Mouse (Mus musculus): ENCODE measurements around the gene Mllt6. TPM values are rescaled to one million over a fixed set of nuclear protein-coding genes. Genes with fewer than 3 reads are reported as not detected.
"Not testable (repeated sequence)": the region's sequence is repeated elsewhere in the genome, so short reads cannot be mapped to it uniquely, and the experiment has no call there.

The Mllt6 gene
- total RNA-seq, 4 experiments from 2014 or later, result 53.1 to 99.4 (median 71.8) TPM

DNA sequence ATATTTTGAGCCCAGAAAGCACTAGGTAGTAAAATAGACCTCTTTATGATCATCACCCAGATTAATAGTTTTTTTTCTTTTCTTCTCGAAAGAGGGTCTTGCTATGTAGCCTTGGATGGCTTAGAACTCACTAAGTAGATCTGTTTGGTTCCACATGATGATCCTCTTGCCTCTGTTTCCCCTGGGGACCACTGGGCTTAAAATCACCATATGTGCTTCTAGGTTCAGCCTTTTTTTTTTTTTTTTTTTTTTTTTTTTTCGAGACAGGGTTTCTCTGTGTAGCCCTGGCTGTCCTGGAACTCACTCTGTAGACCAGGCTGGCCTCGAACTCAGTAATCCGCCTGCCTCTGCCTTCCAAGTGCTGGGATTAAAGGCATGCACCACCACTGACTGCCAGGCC is 14.7 kb upstream of the Mllt6 start:
- DNase-seq, result not testable (repeated sequence)

DNA sequence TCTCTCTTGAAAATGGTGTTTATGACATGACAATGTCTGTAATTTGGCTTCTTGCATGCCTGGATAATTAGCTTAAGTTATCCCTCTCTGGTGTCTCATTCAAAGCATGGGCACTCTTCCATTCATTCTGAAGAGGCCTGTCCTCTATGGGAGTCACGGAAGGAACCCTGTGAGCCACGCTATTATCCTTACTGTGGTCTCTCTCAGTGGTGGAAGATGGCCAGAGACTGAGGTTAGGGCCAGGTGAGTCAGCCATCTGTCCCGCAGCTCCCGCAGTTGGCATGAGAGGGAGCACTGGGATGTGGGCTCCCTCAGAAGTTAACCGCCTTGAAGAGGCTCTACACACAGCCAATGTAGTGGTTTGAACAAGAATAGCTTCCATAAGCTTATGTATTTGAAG is 12.9 kb upstream of the Mllt6 start:
- DNase-seq, result no peak

DNA sequence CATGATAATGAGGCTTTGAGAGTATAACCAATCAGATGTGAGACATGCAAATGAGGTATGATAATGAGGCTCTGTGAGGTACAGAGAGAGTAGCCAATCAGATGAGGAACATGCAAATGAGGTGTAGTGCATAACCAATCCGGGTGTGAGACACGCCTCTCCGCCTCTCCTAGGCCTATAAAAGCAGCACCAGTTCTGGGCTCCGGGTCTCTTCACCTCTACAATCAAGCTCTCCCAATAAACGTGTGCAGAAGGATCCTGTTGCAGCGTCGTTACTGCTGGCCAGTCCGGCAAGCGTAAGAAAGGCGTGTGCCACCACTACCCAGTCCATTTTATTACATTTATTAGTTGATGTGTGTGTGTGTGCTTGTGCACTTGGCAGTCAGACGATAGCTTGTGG is 9.8 kb upstream of the Mllt6 start:
- not testable (repeated sequence) for DNase-seq

DNA sequence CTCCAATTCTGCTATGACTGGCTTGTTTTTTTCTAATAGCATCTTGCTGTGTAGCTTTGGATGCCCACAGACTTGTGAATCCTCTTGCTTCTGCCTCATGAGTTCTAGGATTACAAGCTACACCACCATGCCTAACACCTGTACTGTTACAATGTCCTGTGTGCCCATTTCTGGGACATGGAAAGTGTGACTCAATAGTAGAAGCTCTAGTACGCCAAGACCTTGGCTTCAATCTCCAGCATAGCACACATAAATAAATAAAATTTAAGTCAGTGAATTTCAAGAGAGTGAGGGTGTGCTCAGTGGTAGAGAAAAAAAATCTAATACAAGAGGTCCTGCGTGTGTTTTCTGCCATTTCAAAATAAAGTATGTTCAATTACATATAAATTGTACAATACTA is 9.0 kb upstream of the Mllt6 start:
- no peak for DNase-seq

DNA sequence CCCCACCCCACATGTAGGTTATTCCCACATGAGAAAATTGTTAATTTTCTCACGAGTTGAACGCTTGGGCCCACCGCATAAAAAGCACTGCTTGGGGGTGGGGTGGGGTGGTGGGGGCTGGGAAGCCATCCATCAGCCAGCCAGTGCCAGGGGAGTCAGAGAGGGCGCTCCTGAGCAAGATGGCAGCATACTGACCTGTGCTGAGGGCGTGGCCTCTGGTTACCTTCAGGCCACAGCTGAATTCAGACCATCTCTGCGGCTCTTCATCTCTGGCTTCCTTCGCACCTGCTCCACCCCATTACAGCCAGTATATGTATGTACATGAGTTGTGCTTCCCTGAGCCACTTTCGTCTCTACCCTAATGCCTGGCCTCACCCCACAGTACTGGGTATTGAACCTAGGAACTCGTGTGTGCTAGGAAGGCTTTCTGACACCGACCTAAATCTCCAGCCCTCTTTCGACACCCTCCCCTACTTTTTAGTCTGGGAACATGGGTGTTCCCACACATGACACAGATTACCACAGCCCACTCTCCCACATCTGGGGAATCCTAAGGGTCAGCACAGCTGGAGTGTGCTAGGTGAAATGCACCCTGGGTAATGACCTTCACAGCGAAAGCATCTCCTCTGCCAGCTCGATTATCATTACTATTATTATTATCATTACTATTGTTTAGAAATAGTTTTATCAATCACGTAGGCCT is 6.8 kb upstream of the Mllt6 start:
- DNase-seq, result no peak

DNA sequence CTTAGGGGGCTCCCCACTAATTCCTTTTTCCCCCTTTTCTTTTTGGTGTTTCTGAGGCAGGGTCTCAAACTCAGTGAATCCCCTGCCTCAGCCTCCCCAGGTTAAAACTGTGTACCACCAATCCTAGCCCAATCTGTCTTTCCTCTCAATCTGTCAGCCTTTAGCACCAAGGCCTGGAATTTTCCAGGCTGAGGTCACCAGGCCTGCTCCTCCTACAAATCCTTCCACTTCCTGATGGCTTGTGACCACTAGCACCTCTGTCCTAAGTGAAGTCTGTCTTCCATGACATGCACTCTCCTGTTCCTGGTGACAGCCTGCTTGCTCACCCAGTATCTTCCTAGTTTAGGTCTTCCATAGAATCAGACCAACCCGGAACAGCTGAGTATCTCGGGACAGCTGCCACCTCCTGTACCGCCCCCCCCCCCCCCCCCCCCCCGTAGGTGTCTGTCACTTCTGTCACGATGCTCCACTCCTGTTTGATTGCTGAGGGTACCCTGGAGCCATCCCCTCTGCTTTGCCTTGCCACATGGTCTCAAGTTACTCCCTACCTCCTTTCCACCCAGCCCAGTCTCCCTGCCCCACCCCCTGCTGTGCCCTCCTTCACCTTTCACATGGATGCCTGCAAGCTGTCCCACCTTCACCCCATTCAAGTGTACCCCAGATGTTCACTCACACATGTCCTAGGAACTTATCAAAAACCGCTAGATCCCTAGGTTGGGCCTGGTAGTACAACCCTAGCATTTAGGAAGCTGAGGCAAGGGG is 5.8 kb upstream of the Mllt6 start:
- DNase-seq, result no peak

DNA sequence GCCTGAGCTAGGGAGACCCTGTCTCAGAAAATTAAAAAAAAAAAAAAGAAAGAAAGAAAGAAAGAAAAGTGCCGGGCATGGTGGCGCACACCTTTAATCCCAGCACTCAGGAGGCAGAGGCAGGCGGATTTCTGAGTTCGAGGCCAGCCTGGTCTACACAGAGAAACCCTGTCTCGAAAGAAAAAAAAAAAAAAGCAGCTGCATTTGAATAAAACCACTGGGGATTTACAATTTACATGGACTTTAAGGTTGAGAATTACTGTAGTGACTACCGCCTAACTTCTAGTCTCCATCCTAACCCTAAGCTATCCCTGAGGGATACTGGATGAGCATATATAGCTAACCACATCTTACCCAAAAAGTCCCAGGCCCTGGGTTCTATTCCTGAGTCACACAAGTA is 5.2 kb upstream of the Mllt6 start:
- not testable (repeated sequence) for DNase-seq

DNA sequence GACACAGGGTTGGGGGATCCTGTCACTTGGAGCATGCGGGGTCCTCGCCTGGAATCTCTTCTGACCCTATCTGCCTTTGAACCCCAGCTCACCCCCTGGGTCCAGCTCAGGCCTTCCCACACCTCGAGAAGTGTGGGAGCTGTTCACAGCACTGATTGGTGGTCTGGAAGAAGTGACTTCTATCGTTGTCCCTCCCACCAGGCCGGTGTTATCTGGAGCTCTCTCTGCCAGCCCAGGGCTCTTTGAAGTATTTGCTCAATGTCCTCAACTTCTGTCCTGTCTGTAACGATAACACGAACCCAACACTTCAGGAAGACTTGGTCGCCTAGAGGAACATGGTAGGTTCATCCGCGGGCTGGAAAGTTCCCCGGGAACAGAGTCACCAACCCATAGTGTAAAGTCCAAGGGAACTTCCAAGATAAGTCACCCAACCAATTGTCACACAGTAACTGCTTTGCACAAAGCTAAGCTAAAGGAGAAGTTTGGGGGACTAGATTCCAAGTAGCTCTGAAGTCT is 4.4 kb upstream of the Mllt6 start:
- DNase-seq, result no peak

DNA sequence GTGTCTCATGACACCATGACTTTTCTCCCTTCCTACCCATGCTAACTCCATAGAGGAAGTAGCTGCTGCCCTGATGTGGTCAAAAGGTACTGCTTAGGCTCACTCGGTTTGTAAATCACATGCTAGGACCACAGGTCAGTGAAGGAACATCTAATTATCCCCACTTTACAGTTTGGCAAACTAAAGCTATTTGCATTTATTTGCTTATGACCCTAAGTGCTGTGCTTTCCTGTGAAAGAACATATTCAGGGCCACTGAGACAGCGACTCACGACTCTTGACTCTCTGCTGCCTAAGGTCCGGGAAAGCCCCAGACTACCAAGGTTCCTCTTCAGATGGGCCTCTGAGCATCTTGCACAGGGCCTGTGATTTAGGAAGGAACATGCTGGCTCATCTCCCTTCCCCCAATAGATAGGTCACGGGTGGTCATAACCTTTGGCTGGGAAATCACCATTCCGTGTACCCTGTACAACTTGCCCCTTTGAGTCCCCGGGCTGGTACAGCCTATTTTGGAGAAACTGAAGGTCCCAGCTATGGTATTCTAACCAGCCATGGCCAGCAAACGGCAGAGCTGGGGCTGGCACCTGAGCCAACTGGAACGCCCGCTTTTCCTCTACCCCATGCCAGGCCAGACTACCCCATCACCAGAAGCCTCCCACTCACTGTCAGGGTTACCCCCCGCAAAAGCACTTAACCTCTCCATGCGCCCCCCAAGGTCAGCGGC is 3.8 kb upstream of the Mllt6 start:
- DNase-seq, result no peak

DNA sequence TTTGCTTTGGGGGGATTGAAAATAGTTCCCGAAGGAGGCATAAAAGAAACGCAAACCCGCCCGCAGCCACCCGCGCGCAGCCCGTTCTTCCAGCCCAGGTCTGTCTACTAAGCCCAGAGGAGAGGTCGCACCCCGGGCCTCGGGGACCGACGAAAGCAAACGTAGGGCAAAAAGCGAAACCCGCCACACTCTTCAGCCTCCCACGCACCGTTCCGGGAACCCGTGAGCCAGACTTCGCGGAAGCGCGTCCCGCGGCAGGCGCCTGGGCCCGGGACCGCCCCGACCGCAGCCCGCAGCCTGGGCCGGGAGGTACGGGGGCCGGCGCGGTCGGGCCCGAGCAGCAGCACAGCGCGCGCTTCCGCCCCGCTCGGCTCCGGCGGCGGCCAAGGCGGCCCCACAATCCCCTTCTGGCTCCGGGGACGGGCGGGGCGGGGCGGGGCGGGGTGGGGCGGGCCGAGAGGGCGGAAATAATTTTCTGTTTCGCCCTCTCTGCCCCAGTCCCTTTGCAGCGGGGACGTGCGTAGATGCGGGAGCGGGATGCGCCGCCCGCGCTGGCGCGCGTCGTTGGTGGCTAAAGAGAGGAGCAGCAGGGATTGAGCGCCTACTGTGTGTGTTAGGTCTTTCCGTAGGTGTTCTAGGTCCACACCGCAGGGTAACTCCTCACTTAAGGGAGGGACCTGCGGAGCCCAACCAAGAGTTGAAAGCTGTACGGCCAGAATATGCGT is 3.1 kb upstream of the Mllt6 start:
- no peak for DNase-seq

DNA sequence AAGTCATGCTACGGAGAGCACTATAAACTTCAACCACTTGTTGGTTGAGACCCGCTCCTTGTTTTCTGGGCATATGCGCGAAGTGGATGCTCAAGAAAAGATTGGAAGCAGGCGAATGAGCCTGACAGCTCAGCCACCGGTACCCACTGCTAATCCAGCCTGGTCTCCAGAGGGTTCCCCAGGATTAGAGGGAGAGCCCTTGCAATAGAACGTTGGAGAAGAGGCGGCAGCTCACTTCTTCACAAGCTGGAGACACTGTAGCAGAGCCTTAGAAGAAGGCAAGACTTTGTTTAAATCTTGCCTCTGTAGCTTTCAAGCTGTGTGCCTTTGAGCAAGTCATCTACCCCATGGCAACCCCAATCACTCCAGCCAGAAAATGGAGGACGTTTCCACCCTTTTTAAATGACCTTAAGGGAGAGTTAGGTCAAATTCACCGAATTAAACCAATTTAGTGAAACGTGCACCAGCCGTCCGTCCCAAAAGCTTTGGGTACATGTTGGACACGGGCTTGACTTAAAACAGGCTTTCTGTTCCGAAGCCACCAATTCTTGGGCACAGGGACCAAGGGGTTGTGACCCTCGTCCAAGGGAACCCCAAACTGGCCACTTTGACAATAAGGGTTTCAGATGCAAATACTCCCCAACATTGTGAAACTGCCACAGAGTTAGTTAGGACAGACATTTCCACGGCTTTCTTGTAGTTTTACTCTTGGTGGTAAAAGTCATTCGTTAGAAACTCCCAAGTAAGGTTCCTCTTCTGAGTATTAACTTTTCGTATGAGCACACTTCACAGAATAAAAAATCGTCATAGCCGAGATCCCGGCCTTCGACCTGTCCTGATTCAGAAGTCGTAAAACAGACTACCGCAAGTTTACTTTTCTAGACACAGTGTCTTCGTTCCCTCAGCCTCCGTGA is 2.2 kb upstream of the Mllt6 start:
- no peak for DNase-seq

DNA sequence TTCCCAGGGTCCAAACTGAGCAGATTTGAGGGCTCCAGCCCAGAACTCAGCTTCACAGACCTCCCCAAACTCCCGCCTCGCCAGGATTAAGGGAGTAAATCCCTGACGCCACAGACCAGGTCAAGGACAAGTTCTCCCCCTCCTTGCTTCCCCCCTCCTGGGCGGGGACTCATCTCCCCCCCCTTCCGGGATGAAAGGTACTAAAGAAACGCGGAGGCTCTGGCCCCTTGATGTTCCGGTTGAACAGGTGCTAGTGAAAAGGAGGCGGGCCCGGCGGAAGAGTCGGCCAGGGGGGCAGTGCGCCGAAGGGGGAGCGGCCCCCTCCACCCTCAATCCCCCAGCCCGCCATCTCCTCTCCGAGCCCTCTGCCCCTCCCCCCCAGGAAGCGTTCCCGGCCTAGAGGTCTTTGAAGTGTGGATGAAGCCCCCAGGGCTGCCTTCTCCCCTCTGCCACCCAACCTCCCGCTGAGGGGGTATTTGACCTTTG is 1.5 kb upstream of the Mllt6 start:
- peak; percentile 80 for DNase-seq

DNA sequence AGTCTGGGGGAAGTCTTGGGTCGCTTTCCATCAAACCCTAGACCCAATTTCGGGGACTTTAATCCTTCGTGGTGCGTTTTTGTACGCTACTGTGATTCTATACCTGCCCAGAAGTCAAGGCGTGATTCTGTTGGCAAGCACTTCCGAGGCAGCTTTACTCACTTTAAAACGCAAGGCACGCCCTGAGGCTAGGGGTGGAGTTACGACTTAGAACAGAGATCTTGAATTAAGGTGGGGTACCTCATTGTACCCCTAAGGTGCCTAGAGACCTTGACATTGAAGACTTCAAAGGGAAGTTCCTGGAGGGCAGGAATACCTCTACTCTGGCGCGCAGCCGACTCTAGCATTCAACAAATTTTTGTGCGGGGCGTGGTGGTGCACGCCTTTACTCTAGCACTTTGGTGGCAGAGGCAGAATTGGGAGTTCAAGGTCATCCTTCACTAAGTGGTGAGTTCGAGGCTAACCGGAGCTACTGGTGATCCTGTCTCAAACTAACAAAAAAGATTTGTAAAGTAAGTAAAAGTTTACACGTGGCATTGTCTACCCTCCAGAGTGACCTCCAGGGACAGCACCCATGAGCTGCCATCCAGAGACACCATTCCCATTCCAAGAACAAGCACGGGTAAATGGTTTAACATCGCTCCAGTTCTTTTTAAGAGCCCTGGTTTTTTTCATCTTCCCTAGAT is 864 bp upstream of the Mllt6 start:
- no peak for DNase-seq

DNA sequence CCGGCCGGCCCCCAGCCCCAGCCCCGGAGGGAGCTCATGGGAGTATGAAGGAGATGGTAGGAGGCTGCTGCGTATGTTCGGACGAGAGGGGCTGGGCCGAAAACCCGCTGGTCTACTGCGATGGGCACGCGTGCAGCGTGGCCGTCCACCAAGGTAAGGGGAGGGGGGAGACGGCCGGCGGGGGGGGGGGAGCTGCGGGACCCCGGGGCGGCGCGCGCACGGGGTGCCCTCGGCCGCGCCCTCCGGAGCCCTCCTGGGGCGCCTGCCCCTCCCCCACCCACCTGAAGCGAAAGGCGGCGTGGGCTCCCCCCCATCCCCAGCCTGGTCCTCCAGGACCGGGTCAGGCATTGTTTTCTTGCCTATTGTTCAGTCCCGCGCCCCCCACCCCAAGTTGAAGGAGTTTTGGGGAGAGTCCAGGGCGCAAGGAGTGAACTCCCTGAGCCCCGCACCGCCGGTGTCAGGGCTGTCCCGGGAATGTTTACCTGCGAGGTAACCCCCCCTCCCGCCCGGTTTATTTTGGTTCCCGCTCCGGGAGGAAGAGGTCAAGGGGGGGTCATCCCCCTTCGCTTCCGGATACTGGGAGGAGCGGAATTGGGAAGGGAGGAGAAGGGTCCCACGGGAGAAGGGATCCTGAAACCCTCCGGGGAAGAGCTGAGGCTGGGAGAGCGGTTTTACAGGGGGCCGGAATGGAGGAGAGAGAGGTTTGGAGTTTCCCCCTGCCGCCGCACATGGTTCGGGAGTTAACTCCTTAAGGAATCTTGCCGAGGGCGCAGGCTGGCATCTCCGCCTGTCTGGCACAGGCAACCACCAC is 519 bp downstream of the Mllt6 start:
- DNase-seq, result no peak

DNA sequence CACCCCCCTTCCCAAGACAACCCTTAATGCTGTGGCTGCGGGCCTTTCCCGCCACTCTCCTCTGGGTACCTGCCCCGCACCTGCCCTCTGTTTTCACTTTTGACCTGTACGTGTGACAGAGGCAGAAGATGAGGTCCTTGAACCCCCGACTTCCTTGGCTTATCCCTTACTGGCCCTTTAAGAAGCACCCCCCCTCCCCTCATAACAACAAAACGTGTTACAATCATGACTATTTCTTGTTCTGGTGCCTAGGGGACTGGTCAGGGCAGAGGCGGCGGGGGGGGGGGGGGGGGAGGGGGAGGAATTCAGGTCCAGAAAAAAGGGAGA is 1.1 kb downstream of the Mllt6 start:
- DNase-seq, result no peak

DNA sequence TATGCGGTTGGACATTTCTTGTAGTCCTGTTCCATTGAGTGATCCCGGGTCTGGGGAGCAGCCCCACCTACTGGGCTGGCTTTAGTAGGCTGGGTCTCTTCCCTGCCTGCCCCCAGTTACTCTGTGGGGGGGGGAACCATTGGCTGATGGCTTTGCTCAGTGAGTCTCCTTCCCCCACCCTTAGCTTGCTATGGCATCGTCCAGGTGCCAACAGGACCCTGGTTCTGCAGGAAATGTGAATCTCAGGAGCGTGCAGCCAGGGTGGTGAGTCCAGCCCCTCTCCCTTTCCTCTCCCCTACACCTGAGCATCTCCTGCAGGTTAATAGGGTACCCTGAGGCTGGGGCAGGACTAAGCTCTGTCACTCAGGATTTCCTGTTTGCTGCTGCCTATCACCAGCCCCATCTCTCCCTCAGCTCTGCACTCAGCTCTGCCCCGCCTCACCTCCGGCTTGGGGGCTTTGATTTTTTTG is 1.6 kb downstream of the Mllt6 start:
- no peak for DNase-seq

DNA sequence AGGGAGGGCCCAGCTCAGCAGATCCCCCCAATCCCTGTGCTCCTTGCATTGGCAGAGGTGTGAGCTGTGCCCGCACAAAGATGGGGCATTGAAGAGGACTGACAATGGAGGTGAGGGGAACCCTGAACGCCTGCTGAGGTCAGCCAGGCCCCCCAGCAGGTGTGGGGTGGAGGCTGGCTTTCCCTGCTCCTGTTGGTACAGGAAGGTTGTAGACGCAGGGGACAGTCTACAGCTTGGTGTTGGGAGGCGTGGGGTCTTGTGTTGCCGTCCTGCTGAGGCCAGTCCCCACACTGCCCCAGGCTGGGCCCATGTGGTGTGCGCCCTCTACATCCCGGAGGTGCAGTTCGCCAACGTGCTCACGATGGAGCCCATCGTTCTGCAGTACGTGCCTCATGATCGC is 2.2 kb downstream of the Mllt6 start:
- no peak for DNase-seq

DNA sequence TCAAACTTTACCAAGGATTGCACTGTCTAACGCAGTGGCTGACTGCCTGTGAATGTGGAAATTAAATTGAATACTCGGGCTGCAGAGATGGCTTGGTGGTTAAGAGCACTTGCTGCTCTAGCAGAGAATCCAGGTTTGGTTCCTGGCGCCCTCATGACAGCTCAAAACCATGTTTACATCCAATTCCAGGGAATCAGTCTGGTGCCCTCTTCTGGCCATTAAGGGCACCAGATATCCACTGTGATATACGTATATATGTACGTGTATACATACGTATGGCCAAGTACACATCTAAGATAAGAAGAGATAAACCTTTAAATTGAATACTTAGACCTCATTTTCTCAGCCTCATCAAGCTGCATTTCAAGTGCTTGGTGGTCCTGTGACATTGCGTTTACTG is 3.0 kb downstream of the Mllt6 start:
- no peak for DNase-seq

DNA sequence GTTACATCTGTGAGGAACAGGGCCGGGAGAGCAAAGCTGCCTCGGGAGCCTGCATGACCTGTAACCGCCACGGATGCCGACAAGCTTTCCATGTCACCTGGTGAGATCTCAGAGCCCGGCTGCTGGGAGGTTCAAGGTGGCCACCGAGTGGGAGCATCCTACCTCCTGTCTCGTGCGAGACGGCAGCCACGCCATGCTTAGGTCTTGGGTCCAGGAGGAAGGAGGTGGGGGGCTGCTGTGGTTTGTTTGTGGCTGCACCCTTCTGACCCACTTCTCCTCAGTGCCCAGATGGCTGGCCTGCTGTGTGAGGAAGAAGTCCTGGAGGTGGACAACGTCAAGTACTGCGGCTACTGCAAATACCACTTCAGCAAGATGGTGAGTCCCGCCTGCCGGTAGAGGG is 3.6 kb downstream of the Mllt6 start:
- no peak for DNase-seq

DNA sequence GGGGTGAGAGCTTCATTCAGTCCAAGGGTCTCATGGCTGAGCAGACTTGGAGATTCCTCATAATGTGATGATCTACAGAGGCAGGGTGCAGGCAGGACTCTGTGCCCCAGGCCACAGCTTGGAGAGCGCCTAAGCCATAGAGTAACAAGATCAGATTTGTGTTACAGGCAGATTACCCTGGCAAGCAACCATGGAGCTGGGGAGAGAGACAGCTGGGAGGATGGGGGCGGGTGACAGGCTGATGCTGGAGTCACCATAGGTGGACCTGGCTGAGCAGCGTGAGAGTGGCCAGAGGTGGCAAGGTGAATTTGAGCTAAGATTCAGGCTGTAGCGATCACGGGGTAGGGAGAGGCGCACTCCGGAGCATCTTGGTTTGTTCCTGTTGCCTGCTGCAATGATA is 4.9 kb downstream of the Mllt6 start:
- no peak for DNase-seq
